Mouse (Mus musculus) heart, adult 18-20 months (tissue): ENCODE data around the gene Gabra3. TPM values are rescaled to one million over a fixed set of nuclear protein-coding genes. Genes with fewer than 3 reads are reported as not detected.

Experiments used
- DNase-seq, 2 experiments: peaks; one replicate each; pipeline ENCODE4 v3.0.0; 2021 to 2022; ENCODE audit warnings: mixed read lengths in 1 of 2
- long read RNA-seq, 2 experiments: library from polyadenylated mRNA; stranded (forward); transcript quantifications; one replicate each; pipeline ENCODE4 v2.0.0; 2021
- microRNA-seq, 2 experiments: library from miRNA; unstranded; fragments of <30 nt; microRNA quantifications; one replicate each; pipeline ENCODE4 v1.2.0; 2022
- total RNA-seq, 2 experiments: library from RNA; stranded (reverse); gene quantifications; 2 replicates each; pipeline ENCODE4 v1.2.3; 2021

Gene Gabra3
- total RNA-seq, result under 1 TPM; 0.13 to 0.15 TPM
- long read RNA-seq, experiment 1, result 0 reads
- long read RNA-seq, experiment 2, result 0 reads

DNA sequence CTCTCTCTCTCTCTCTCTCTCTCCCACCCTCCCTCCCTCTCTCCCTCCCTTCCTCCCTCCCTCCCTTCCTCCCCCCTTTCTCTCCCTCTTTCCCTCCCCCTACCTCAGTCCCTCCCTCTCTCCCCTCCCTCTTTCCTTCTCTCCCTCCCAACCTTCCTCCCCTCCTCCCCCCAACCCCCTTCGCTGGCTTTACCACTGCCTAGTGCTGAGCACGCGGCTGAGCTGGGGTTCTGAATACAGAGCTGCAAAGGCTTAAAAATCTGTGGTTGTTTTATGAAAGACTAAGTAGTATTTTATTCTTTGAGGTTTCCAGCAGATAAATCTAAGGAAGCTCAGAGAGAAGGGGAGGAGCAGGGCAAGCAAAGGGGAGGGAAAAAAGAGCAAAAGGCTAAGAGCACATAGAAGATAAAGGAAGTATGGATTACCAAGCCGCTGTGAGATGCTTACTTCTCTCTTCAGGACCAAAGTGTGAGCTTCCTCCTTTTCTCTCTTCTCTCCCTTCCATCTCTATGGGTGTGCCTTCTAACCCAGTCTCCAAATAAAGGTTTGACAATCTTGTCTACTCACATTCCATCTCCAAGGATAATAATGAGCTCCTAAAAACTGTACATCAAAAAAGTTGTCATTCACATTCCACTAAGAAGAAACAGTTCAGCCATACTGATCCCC, at the start of gene Gabra3:
Gabra3 (minus strand) TSS at position 619 of the 669 bp plus-strand sequence.
- DNase-seq, result no peak

- no peak for DNase-seq
Measured at GRCm38 (mm10) chrX:72655789-72656188, 859 bp downstream of the Gabra3 start.

DNA sequence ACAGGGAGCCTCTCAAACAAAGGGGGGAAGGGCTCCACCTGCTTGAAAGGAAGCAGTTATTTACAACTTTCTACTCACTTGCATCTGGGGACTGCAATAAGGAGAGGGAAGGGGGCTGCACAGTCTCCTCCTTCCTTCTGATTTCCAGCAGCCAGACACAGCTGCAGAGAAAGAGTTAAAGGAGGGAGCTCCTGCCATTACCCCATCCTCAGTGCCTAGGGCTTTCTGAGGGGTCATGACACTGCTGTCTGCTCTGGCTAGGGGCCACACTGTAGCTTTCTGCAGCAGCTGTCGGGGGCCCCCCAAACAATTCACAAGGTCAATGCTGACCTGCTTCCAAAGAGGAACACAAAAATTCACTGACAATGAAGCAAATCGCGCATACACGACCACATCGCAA, 1.3 kb downstream of the Gabra3 start:
- DNase-seq, result no peak

DNA sequence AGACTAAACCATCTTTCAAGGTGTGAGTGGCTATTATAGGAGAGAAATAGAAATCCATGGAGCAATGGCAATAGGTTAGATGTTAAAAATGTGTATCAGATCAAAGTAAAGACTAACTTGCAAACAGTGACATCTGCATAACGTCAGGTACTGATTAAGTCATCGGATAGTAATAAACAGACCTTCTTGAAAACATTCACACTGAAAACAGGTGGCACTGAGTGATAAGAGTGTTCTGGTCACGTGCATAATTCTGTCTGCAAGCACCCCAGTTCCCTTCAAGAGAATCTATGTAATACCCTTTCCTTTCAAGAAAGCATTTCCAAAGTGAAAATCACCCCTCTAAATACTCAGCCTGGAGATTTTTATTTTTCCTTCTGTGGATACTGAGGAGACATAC, 6.0 kb downstream of the Gabra3 start:
- DNase-seq, result no peak

GRCm38 (mm10) chrX:72644691-72645090, 12.0 kb downstream of the Gabra3 start:
- no peak for DNase-seq

DNA sequence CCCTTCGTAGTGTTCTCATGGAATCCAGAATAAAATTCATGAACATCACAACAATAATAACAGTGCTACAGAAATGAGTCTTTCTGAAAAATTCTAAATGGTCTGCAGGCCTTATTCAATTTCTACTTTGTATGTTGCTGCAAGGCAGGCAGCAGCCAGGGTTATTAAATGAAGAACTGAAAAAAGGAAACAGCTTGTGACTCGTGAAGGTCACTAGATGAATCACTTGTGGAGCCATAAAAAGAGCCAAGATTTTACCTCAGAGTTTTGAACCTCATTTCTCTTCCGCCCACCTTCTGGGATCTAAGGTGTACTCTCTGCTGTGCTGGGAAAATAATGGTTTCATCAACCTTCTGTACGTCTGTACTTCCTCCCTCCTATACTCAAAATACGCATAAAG, 159.4 kb downstream of the Gabra3 start:
- DNase-seq, result no peak

GRCm38 (mm10) chrX:72489806-72490205, 166.8 kb downstream of the Gabra3 start:
- DNase-seq, result no peak

GRCm38 (mm10) chrX:72386758-72387157, 269.9 kb downstream of the Gabra3 start, which contains the start of gene Magea10:
Gene Magea10, minus strand, starts transcription at chrX:72386858.
- DNase-seq, result no peak

Small RNA genes lying within 50 kb of the gene (microRNA-seq; reads per million reads assigned to microRNA genes)
- 0 reads per million in 2 experiments for gene Mir105
- 0 reads per million in 2 experiments for gene Mir767

Other genes with a start within 250 kb of the Gabra3 start
- gene Gabrq, start 168.3 kb upstream of the Gabra3 start, total RNA-seq, result not detected